Mouse (Mus musculus) B cell, adult 2 months (primary cell): ENCODE data around the gene Gm42791.

ENCODE experiments used
- DNase-seq, 2 experiments: peaks; one replicate each; pipeline ENCODE4 v3.0.0; 2022

Gm42791 gene

GRCm38 (mm10) chr5:148994706-148995414 lies at the start of gene Gm42791:
Gm42791 (minus strand) TSS chr5:148995147.
- peak; percentile 63 to 72 for DNase-seq

GRCm38 (mm10) chr5:149044067-149044466 lies 49.1 kb upstream of the Gm42791 start:
- no peak for DNase-seq

DNA sequence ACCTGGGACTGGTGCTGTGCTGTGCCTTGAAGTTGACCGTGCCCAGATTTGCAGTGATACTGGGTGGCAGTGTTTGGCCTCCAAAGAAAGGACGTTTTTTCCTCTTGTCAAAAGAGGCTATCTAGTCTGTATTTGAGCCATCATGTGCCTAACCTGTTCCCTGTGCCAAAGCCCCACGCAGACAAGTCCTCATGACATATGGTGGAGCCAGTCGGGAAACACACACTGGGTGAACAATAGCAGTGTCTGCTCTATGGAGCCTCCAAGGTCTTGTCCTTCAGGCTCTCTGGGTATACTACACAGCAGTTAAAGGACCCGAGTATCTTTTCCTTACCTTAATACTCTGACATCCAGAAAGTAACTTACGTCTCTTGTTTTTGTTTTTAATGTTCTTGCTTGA lies 48.3 kb upstream of the Gm42791 start:
- no peak for DNase-seq

DNA sequence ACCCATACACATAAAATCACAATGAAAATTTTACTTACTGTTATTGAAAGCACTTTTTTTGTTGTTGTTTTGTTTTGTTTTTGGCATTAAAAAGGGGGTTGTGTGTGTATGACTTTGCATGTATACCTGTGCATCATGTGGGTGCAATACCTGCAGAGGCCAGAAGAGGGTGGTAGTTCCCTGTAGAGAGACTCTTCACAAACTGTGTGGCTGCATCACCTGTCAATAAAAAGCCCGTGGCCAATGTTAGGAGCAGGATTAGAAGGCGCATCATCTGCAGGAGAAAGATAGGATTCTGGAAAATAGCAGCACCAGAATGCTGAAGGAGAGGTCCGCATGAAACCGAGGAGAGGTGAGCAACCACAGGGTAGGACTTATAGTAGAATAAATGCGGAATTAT lies 44.9 kb upstream of the Gm42791 start:
- peak; percentile 67 to 70 for DNase-seq

DNA sequence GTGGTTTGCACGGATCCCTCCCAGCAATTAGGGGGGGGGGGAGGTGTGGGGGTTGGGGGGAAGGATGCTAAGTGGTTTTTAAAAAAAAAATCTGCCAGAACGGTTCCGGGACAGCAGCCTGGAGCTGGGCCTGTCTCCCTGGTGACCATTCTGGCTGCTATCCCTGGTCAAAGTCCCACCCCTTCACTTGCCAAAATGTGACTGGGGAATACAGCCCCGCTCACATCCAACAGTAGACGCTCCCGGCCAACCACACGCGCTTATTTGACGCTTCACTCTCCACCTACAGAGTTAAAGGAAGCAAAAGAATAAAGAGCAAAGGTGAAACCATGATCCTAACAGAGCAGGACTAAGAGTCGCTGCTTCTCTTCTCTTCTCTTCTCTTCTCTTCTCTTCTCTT lies 42.8 kb upstream of the Gm42791 start:
- no peak for DNase-seq

DNA sequence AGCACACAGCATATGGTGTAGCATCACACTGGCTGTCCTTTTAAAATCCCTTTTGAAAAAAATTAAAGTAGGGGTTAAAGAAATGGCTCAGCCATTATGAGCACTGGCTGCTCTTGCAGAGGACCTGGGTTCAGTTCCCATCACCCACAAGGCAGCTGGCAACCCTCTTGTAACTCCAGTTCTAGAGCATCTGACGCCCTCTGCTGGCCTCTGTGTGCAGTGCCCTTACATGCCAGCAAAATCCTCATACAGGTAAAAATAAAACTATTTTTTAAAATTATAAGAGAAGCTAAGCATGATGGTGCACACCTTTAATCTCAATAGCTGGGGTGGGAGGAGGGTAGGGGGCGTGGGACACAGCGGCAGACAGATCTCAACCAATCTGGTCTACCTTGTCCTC lies 42.0 kb upstream of the Gm42791 start:
- DNase-seq, result no peak

DNA sequence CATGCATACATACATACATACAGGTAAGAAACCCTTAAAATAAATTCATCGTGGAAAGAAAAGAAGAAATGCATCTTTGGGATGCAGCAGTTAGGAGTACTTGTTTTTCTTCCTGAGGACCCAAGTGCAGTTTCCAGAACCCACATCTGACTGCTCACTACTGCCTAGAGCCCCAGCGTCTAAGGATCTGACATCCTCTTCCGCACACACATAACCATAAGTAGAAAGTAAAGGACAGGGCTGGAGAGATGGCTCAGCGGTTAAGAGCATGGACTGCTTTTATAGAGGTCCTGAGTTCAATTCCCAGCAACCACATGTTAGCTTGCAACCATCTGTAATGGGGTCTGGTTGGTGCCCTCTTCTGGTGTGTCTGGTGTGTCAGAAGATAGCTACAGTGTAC lies 37.5 kb upstream of the Gm42791 start:
- no peak for DNase-seq

GRCm38 (mm10) chr5:149031199-149031750 lies 36.3 kb upstream of the Gm42791 start:
- DNase-seq, result peak; percentile 73

- DNase-seq, result no peak
Measured at GRCm38 (mm10) chr5:149030103-149030502, 35.2 kb upstream of the Gm42791 start.

GRCm38 (mm10) chr5:149028394-149028793 lies 33.4 kb upstream of the Gm42791 start:
- DNase-seq, result no peak

DNA sequence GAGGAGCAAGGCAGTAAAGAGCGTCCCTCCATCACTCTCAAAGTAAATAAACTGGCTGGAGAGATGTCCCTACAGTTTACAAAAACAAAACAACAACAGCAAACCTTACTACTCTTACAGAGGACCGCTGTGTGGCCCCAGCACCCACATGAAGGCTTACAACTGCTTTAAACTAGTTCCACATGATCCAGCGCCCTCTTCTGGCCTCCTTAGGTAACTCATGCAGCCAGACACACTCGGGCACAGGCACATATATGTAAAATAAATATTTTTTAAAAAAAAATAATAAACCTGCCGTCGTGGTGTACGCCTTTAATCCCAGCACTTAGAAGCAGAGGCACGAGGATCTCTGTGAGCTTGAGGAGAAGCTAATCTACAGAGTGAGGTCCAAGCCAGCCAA lies 32.4 kb upstream of the Gm42791 start:
- peak; percentile 42 to 48 for DNase-seq

DNA sequence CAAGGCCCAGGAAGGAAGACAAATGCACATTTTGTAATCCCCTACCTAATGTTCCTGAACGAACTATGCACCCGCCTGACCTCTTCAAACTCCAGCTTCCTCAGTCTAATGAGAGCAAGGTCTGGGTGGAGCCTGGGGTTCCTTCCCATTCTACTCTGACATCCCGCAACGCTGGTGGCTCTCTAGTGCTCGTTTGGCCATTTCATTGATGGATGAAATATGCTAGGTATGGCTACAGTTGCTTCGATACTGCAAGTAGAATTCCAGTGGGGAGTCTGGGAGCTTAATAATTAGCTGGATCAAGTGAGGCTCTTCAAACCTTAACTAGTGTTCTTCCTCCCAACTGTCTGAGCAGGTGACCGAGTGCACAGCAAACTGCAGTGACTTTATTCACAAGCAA lies 26.2 kb upstream of the Gm42791 start:
- DNase-seq, result no peak

DNA sequence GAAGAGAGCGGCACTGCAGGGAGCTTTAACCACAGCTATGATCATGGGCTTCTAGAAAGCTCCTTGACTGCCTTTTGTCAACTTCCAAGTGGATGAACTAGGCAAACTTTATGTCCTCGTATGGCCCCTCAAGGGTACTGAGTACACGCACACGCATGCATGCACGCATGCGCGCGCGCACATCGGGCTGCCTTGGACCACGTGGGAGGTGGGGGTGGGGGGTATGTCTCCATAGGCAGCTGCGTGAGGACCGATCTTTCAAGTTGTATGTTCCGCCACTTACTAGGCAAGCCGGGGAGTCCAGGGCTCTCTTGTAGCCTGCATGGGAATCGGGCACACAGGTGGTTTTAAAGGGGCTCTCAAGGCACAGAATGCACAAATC lies 25.7 kb upstream of the Gm42791 start:
- no peak for DNase-seq

DNA sequence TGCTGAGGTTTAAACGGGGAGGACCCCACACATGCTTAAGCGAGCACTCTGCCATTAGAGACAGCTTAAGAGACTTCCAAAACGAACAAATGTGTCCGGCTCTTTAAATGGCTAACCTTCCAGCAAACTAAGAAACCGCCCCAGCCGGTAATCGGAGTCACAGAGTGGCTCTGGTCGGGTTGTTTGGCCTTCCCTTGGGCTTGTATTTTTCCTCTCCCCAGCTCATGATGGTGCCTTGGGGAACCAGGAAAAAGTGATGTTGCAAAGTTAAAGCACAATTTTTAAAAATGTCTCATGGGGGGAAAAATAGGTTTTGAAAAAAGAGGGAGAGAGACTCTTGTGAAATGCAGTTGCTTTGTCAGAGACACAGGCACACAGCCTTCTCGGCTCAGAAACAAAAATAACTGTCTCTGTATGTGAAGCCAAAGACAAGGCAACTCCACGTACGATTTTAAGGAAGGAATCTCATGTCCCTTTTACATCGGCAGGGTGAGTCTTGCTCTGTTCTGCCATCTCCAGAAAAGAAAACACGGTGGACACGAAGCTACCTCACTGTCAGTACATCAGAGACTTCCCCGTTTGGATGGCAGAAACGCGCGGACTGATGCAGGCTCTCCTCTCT lies 25.2 kb upstream of the Gm42791 start:
- no peak for DNase-seq

- peak; percentile 55 to 67 for DNase-seq
Measured at GRCm38 (mm10) chr5:149017666-149018415, 22.9 kb upstream of the Gm42791 start.

DNA sequence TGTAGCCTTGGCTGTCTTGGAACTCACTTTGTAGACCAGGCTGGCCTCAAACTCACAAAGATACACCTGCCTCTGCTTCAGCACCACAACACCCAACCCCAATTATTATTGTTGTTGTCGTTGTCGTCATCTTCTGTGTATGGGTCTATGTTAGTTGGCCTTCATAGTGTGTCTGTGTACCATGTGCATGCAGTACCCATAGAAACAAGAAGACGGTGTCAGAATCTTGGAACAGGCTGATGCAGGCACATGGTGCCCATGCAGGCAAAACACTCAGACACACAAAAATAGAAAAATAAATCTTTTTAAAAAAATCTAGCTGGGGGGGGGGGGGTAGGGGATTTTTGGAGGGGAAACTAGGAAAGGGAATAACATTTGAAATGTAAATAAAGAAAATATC lies 22.2 kb upstream of the Gm42791 start:
- peak; percentile 48 to 49 for DNase-seq

DNA sequence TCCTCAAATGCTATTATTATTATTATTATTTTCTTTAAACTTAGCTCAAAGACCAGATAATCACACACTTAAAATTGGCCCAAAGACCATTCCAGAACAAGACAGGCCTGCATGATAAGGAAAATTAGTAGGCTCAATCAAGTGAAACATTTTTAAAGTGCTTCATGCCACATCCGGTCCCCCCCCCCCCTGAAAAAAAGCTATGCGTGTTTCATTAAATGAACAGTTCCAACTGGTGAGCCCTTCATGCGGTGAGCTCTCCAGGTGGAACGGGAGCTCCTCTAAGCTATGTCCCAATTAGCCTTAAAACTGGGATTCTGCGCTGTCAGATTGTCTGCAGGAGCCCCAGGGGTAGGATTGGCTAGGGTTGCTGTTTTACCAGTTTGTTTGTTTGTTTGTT lies 21.3 kb upstream of the Gm42791 start:
- DNase-seq, result peak in 1 of 2 experiments; percentile 25

- DNase-seq, result peak; percentile 68 to 75
Measured at GRCm38 (mm10) chr5:149015335-149016201, 20.6 kb upstream of the Gm42791 start.

DNA sequence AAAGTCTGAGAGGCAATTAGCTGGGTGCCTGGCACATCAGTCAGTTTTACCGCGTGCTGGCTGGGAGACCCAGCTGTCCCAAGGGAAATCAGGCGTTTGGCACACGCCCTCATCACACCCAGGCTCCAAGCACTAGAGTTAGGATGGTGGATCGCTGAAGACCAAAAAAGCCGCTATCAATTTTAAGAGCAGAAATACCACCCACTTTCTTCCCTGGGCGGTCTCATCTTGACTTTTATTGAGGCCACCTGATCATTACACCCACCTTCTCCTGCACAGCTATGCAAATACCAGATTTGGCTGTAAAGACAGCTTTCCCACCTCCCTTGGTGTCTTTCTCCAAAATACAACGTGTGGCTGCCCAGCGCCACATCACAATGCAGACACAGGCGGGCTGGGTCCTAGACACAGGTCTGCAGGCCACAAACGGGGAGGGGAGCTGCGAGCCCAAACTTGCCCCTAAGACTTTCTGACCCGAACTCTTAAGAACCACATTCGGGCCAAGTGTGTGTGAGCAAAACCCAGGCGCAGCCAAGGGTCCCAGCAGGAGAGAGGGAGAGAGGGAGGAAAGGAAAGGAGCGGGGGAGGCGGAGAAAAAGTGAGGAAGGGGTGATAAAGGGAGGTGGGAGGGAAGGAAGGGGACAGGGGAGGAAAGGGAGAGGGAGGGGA lies 19.8 kb upstream of the Gm42791 start:
- DNase-seq, result peak; percentile 52 to 53

- peak in 1 of 2 experiments; percentile 39 for DNase-seq
Measured at GRCm38 (mm10) chr5:149013817-149014508, 19.0 kb upstream of the Gm42791 start.

DNA sequence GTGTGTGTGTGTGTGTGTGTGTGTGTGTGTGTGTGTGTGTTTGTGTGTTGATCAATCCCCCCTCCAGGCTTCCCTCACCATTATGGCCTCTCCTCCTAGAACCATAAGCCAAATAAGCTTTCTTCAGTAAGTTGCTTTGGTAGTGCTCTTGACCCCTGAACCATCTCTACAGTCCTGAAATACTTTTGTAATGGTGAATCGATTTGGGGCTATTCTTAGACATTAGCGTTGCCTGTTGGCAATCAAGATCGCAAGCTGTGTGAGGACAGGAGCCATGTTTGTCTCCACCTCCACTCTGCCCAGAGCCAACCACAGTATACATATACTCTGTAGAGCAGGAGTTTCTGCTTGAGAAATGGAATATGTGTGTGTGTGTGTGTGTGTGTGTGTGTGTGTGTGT lies 14.2 kb upstream of the Gm42791 start:
- DNase-seq, result no peak

GRCm38 (mm10) chr5:149007295-149007646 lies 12.3 kb upstream of the Gm42791 start:
- DNase-seq, result peak; percentile 26 to 41
